Mouse (Mus musculus) common myeloid progenitor, adult 5-6 weeks (primary cell): ENCODE measurements at regions not wholly inside any gene's neighbourhood (a gene's known extent, or its start where the extent isn't known, plus 50 kb on each side); places are given as distances from the start of the nearest gene placed in this dataset.

Source experiments
- ATAC-seq: replicated peaks from 2 replicates; pipeline ENCODE4 v1.8.0; 2016; ENCODE audit warnings: low read depth, mild to moderate bottlenecking, moderate TSS enrichment, inconsistent platforms; ENCODE audit not compliant: poor library complexity, severe bottlenecking

GRCm38 (mm10) chr9:60993661-60994060, 199.3 kb downstream of the Uaca start:
- no peak for ATAC-seq

- no peak for ATAC-seq
These were observed 200.8 kb downstream of the Uaca start for GRCm38 (mm10) chr9:60995096-60995495.

DNA sequence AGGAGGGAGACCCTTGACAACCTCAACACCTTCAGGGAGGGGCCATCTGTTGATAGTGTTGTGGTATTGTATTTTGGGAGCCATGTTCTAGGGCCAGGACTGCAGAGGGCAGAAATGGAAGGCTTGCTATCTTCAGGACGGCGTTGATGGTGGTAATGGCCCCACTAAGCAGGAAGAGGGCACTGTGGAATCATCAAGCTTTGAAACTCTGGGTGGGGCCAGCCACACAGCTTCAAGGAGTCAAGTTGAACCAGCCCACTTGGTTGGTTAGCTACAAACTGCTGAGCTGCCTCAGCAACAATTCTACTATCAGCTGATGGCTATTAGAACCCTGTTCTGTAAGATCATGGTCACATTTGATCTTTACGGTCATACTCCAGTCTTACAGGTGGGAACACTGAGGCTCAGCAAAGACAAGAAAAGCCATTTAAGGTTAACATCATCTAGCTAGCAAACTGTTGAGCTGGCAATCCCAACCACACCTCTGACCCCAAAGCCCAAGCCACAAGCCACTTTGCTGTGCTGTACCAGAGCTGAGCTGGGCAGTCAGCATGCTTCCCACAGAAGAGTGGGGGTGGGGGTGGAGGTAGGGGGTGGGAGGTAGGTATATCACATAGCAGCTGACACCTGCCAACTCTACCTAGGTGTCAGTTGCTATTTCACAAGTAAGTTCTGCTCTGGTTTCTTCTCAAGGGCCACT, 203.9 kb downstream of the Uaca start:
- ATAC-seq, result peak; percentile 45

- peak; percentile 82 for ATAC-seq
These were observed 204.7 kb downstream of the Uaca start for GRCm38 (mm10) chr9:60999001-60999529.

DNA sequence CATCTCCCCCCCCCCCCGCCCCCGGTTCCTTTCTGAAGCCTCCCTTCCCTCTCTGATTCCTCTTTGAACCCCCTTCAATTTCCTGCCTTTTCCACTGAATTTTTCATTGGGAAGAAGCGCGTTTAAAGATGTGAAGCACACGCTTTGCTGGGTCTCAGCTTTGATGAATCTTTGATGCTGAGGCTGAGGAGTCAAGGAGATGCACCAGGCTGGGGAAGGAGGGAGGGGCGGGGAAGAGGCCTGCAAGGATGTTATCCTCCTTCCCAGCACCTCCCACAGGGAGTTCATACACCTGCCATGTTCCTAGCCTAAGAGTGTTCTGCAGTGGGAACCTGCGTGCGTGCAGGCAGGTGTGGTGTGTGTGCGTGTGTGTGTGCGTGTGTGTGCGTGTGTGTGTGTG, 205.9 kb downstream of the Uaca start:
- ATAC-seq, result no peak

DNA sequence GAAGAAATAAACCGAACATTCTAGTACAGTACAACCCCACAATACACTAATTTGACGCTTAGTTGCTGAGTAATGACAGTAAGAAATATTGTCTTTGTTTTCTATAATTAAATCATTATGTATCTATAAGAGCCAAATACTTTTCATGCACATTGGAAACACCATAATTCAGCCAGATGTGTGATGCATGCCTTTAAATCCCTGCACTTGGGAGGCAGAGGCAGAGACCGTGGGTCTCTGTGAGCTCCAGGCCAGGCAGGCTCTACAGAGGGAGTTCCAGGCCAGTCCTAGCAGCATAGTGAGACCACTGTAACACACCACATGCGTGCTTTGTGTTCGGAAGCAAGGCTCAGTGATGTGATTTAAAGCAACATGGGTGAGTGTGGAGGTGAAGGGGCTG, 208.2 kb downstream of the Uaca start:
- ATAC-seq, result no peak

GRCm38 (mm10) chr9:61008446-61008845, 214.1 kb downstream of the Uaca start:
- ATAC-seq, result no peak

GRCm38 (mm10) chr9:61011066-61011465, 216.7 kb downstream of the Uaca start:
- ATAC-seq, result no peak

GRCm38 (mm10) chr9:61012771-61013540, 218.6 kb downstream of the Uaca start:
- ATAC-seq, result peak; percentile 86

DNA sequence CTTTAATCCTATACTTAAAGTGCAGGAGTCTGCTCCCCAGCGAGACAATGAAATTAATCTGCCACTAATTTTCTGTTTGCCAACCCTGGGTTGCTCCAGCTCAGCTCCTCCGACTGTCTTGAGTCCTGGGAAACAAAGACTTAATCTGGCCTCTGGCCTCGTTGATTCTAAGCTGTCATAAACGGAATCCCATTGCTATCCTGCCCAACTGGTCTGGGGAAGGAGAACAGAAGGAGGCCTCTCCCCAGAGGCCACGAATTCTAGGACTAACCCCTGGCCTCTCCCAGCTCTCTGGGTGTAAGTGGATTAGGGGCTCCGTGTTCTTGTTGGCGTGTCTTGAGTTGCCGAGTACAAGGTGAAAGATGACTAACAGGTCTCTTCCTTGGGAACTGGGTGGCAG, 219.8 kb downstream of the Uaca start:
- no peak for ATAC-seq

- ATAC-seq, result no peak
These were observed 221.1 kb downstream of the Uaca start for GRCm38 (mm10) chr9:61015374-61015890.

DNA sequence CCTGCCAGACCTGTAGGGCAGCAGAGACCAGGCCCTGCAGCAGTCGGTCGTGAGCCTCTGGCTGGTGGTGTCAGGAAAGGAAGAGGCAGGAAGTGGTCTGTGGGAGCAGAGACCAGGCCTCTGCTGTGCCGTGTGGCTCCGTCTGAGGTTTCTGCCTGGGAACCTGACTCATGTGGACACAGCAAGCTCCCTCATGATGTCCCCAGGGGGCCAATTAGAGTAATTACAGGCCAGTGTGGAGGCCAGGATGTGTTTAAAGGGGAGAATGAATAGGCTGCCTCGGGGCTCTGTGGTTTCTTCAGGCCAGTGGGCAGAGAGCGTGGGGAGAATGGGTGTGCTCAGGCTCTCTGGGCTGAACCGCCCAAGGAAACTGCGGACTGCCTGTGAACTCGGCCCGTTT, 222.3 kb downstream of the Uaca start:
- ATAC-seq, result peak; percentile 75

DNA sequence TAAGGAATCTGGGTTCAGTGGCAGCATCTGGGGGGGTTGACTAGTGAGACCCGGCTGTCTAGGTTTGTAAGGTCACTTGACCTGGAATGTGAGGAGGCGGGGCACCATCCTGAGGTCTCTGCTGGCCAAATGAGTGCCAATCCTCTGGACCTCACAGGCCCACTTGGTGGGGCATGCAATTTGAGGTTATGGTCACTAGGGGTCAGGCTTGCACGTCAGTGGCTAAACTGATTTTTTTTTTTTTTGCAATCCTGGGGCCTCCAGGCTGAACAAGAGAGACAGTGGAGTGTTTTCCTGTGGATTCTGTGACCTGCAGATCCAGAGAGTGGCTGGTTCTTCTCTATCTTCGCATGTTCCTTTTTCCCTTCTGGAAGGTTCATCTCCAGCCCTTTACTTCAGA, 225.6 kb downstream of the Uaca start:
- ATAC-seq, result no peak

DNA sequence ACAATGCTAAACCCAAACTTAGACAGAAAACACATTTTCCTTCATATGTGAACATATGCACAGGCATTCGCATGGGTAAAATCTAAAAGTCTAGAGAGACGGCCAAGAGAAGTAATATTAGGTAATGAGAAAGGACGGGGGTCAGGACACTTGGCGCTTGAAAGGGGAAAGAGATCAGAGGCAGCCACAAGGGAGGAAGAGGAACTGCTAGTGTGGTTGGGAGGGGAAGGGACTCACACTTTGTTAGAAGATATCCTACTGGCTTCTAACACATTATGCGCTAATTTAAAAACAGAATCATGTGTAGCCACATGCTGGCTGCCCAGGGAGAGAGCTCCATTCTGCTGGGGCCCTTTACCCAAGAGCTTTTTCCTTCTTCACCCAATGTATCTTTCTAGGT, 227.5 kb downstream of the Uaca start:
- peak; percentile 79 for ATAC-seq

DNA sequence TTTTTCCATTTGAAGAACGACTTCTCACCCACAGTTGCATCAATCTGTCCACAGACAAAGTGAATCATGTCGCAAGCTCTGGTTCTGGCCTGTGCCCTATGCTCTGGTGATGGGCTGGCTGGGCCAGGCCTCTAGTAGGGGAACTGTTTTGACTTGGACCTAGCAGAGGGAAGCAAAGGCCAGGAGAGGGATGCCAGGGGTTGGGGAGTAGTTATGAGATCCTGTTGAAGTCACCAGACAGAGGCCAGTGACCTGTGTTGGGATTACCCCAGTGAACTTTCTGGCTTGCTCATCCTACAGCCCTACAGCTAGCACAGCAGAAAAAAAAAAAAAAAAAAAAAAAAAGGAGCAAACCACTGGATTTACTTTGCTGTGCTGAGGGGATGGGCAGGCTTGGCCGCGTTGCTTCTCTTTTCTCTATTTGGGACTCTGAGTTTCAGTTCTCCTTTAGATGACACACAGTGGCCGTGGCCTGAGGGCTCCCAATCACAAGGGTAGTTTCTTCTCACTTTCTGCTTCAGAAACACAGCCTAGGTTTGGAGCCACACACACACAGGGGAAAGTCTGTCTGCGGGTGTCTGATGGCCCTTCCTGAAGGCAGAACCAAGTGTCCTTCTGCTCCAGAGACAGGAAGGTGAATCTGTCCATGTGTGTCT, 228.2 kb downstream of the Uaca start:
- peak; percentile 58 for ATAC-seq

- ATAC-seq, result peak; percentile 39
These were observed 231.0 kb downstream of the Uaca start for GRCm38 (mm10) chr9:61025341-61025740.

GRCm38 (mm10) chr9:61028775-61029401, 234.5 kb downstream of the Uaca start:
- ATAC-seq, result no peak

- ATAC-seq, result peak; percentile 86
These were observed 237.5 kb downstream of the Uaca start for GRCm38 (mm10) chr9:61031699-61032447.
